Mouse (Mus musculus) ES-E14 (cell line): ENCODE results near the gene Epb41l2. TPM values are rescaled to one million over a fixed set of nuclear protein-coding genes. Genes with fewer than 3 reads are reported as not detected.

Experiments used
- DNase-seq: peaks from one replicate; pipeline ENCODE4 v3.0.0-alpha.2; 2013; ENCODE audit warnings: low read depth, low spot score
- H3K27ac ChIP-seq: 2 replicates; pipeline ENCODE4 v1.5.1; 2012; ENCODE audit warnings: low read depth, mild to moderate bottlenecking, low read length, moderate library complexity, mixed read lengths; ENCODE audit not compliant: poor library complexity, insufficient read depth, severe bottlenecking
- H3K36me3 ChIP-seq: 2 replicates; pipeline ENCODE4 v1.6.1; 2012; ENCODE audit warnings: mild to moderate bottlenecking, low read length, moderate library complexity, mixed read lengths; ENCODE audit not compliant: control insufficient read depth, poor library complexity, insufficient read depth, severe bottlenecking
- H3K4me1 ChIP-seq, 2 experiments: fragments of 150-350 bp in 1 of 2; sonication (generic) in 1 of 2; 2 replicates each; pipeline ENCODE4 v1.6.1; 2012; ENCODE audit warnings: low read length in 2 of 2, mild to moderate bottlenecking in 1 of 2, mixed read lengths in 1 of 2; ENCODE audit not compliant: control insufficient read depth in 2 of 2, insufficient read depth in 2 of 2, poor library complexity in 1 of 2
- H3K4me3 ChIP-seq, 2 experiments: fragments of 150-350 bp in 1 of 2; sonication (generic) in 1 of 2; 2 replicates each; pipeline ENCODE4 v1.5.1; 2012; ENCODE audit warnings: low read length in 2 of 2, low read depth in 1 of 2, mild to moderate bottlenecking in 1 of 2, mixed read lengths in 1 of 2; ENCODE audit not compliant: insufficient read depth in 1 of 2, poor library complexity in 1 of 2, severe bottlenecking in 1 of 2
- H3K9ac ChIP-seq: 2 replicates; pipeline ENCODE4 v1.6.1; 2012; ENCODE audit warnings: low read depth, mild to moderate bottlenecking, low read length, mixed read lengths; ENCODE audit not compliant: poor library complexity, insufficient read depth, severe bottlenecking
- H3K9me3 ChIP-seq: fragments of 150-350 bp; sonication (generic); 2 replicates; pipeline ENCODE4 v1.6.1; 2012; ENCODE audit warnings: low read depth, mild to moderate bottlenecking, low read length; ENCODE audit not compliant: control insufficient read depth, insufficient read depth
- CHD2 ChIP-seq: IDR thresholded peaks from 2 replicates; pipeline ENCODE4 v1.6.1; 2014; ENCODE audit warnings: mild to moderate bottlenecking, low read depth, low read length, inconsistent platforms
- HCFC1 ChIP-seq: IDR thresholded peaks from 2 replicates; pipeline ENCODE4 v1.6.1; 2012; ENCODE audit warnings: low read length, inconsistent platforms, borderline replicate concordance; ENCODE audit not compliant: insufficient read depth
- MAFK ChIP-seq: IDR thresholded peaks from 2 replicates; pipeline ENCODE4 v1.6.1; 2014; ENCODE audit warnings: mild to moderate bottlenecking, low read depth, low read length, inconsistent platforms; ENCODE audit not compliant: insufficient read depth
- ZC3H11A ChIP-seq: IDR thresholded peaks from 2 replicates; pipeline ENCODE4 v1.6.1; 2012; ENCODE audit warnings: low read depth, mild to moderate bottlenecking, inconsistent platforms, low read length, borderline replicate concordance
- ZNF384 ChIP-seq: IDR thresholded peaks from 2 replicates; pipeline ENCODE4 v1.6.1; 2012; ENCODE audit warnings: low read depth, low read length, inconsistent platforms
- in situ Hi-C, 2 experiments: fragments of 600-800 bp; cut with MboI; formaldehyde crosslinking; loops; one replicate each; pipeline ENCODE4 v1.15.1; 2025; ENCODE audit warnings: low sequenced_read_pairs in 2 of 2, inconsistent platforms in 1 of 2; ENCODE audit not compliant: unreplicated experiment in 2 of 2
- total RNA-seq: library from RNA; depleted of rRNA; stranded (reverse); fragments of 300-350 nt; gene quantifications from 2 replicates; pipeline ENCODE4 v1.2.3, GENCODE M21; 2012

Gene Epb41l2
- total RNA-seq, 1 experiment = 72.5 TPM

- no peaks in the 10 kb centered on the region for H3K36me3 ChIP-seq
- H3K4me1 ChIP-seq = no peaks in the 10 kb centered on the region
- no peak overlapping the region for H3K4me3 ChIP-seq
- H3K9ac ChIP-seq = no peak overlapping the region
- no peak for DNase-seq
- in situ Hi-C loops = no loop called here
- TF ChIP-seq ZC3H11A (no peak), CHD2 (no peak)
- H3K27ac ChIP-seq = no peak overlapping the region
- H3K9me3 ChIP-seq = no peaks in the 10 kb centered on the region
Measured at GRCm38 (mm10) chr10:25397767-25398690, 38.4 kb downstream of the Epb41l2 start.

GRCm38 (mm10) chr10:25399016-25399415, 39.4 kb downstream of the Epb41l2 start:
- TF ChIP-seq HCFC1 = no peak
- no peak for TF ChIP-seq ZNF384
- TF ChIP-seq MAFK = no peak
- no peak for TF ChIP-seq CHD2
- TF ChIP-seq ZC3H11A = no peak
- no peak for DNase-seq
- Histone ChIP-seq H3K4me1 (no peaks in the 10 kb centered on the region), H3K27ac (no peak overlapping the region), H3K4me3 (no peak overlapping the region), H3K36me3 (no peaks in the 10 kb centered on the region), H3K9ac (no peak overlapping the region), H3K9me3 (no peaks in the 10 kb centered on the region)
- in situ Hi-C loops = no loop called here

- H3K9ac ChIP-seq = no peak overlapping the region
- H3K27ac ChIP-seq = no peak overlapping the region
- in situ Hi-C loops = no loop called here
- no peak overlapping the region for H3K4me3 ChIP-seq
- DNase-seq = no peak
- TF ChIP-seq ZNF384 (no peak), HCFC1 (no peak), CHD2 (no peak), ZC3H11A (no peak), MAFK (no peak)
- H3K9me3 ChIP-seq = no peaks in the 10 kb centered on the region
- peaks cover 0 to 3% of the 10 kb centered on the region in 2 experiments; a peak in 1 of 4 replicates for H3K4me1 ChIP-seq
- no peaks in the 10 kb centered on the region for H3K36me3 ChIP-seq
Measured at GRCm38 (mm10) chr10:25400076-25400475, 40.5 kb downstream of the Epb41l2 start.

GRCm38 (mm10) chr10:25400646-25401045, 41.0 kb downstream of the Epb41l2 start:
- H3K4me1 ChIP-seq = peaks cover 0 to 3% of the 10 kb centered on the region in 2 experiments; a peak in 1 of 4 replicates
- H3K9me3 ChIP-seq = no peaks in the 10 kb centered on the region
- no peak for DNase-seq
- no peak overlapping the region for H3K4me3 ChIP-seq
- no peak overlapping the region for H3K27ac ChIP-seq
- in situ Hi-C loops = no loop called here
- no peaks in the 10 kb centered on the region for H3K36me3 ChIP-seq
- no peak overlapping the region for H3K9ac ChIP-seq
- TF ChIP-seq ZC3H11A = no peak
- no peak for TF ChIP-seq HCFC1
- no peak for TF ChIP-seq MAFK
- TF ChIP-seq ZNF384 = no peak
- no peak for TF ChIP-seq CHD2

GRCm38 (mm10) chr10:25401356-25401755, 41.8 kb downstream of the Epb41l2 start:
- Histone ChIP-seq H3K36me3 (no peaks in the 10 kb centered on the region), H3K27ac (no peak overlapping the region), H3K4me3 (no peak overlapping the region), H3K4me1 (peaks cover 0 to 3% of the 10 kb centered on the region in 2 experiments; a peak in 1 of 4 replicates), H3K9ac (no peak overlapping the region), H3K9me3 (no peaks in the 10 kb centered on the region)
- DNase-seq = no peak
- in situ Hi-C loops = no loop called here
- TF ChIP-seq MAFK = no peak
- TF ChIP-seq ZNF384 = no peak
- TF ChIP-seq ZC3H11A = no peak
- TF ChIP-seq HCFC1 = no peak
- TF ChIP-seq CHD2 = no peak
